8 mouse cellular contexts compared by ENCODE assay signal in genomic region chr9:107949922-107950235, GRCm38 (mm10). TPM values are rescaled to one million over a fixed set of nuclear protein-coding genes. Genes with fewer than 3 reads are reported as not detected.
DNase-seq lines count a peak whose midpoint lies in the region; ATAC-seq lines count a peak whose summit lies in the region.

Gene Traip (plus strand): TSS chr9:107950136.

- no peak for ATAC-seq in embryonic facial prominence, embryonic 14.5 days (ENCODE audit: low read depth)
- ATAC-seq in midbrain, embryonic 15.5 days (replicated peaks) = no peak

- H3K4me2 ChIP-seq in embryonic facial prominence, embryonic 14.5 days (ENCODE audit: low read depth, low read length) = peak within 1 kb of the TSS; percentile 65
- H3K4me2 ChIP-seq in midbrain, embryonic 15.5 days = peak within 1 kb of the TSS; percentile 91

- peak within 1 kb of the TSS; percentile 77 for H3K27ac ChIP-seq in embryonic facial prominence, embryonic 14.5 days (replicated peaks; ENCODE audit: low read depth, low read length)
- peak within 1 kb of the TSS; percentile 83 for H3K27ac ChIP-seq in midbrain, embryonic 15.5 days

- peaks cover 4% of the 10 kb centered on the region for H3K4me1 ChIP-seq in embryonic facial prominence, embryonic 14.5 days (ENCODE audit: control insufficient read depth, insufficient read depth, low read length)
- H3K4me1 ChIP-seq in midbrain, embryonic 15.5 days = peaks cover 15% of the 10 kb centered on the region

- peak within 1 kb of the TSS; percentile 73 for H3K9ac ChIP-seq in embryonic facial prominence, embryonic 14.5 days (ENCODE audit: low read depth, low read length)
- H3K9ac ChIP-seq in midbrain, embryonic 15.5 days = peak within 1 kb of the TSS; percentile 61

- H3K27me3 ChIP-seq in embryonic facial prominence, embryonic 14.5 days (replicated peaks; ENCODE audit: control insufficient read depth, insufficient read depth, low read length) = no peaks in the 10 kb centered on the region
- no peaks in the 10 kb centered on the region for H3K27me3 ChIP-seq in midbrain, embryonic 15.5 days (replicated peaks)

- intact Hi-C loops in left cerebral cortex, postnatal 10 days (cut with DNase I) = no loop called here

- H3K4me3 ChIP-seq in embryonic facial prominence, embryonic 14.5 days (ENCODE audit: low read depth, low read length) = peak within 1 kb of the TSS; percentile 69
- peak within 1 kb of the TSS; percentile 71 for H3K4me3 ChIP-seq in midbrain, embryonic 15.5 days

- no peaks in the 10 kb centered on the region for H3K36me3 ChIP-seq in embryonic facial prominence, embryonic 14.5 days (ENCODE audit: control insufficient read depth, insufficient read depth, low read length)
- no peaks in the 10 kb centered on the region for H3K36me3 ChIP-seq in midbrain, embryonic 15.5 days (replicated peaks)

- 83% methylated on average over 10 of the region's 10 CpGs for WGBS in embryonic facial prominence, embryonic 14.5 days
- WGBS in midbrain, embryonic 15.5 days = 93% methylated on average over 10 of the region's 10 CpGs

- DNase-seq in left cerebral cortex, postnatal 10 days (ENCODE audit: extremely low spot score in 1 of 2, low spot score in 2 of 2) = no peak
- DNase-seq in left cerebral cortex, adult 18-20 months (ENCODE audit: low spot score in 2 of 2) = no peak
- no peak for DNase-seq in embryonic facial prominence, embryonic 14.5 days (ENCODE audit: low spot score)
- peak; percentile 18 for DNase-seq in induced T-regulatory cell, adult 2 months (ENCODE audit: low read depth)
- no peak for DNase-seq in ovary, postnatal 10 days (ENCODE audit: low spot score)
- DNase-seq in spleen, adult 12 weeks (ENCODE audit: low spot score) = no peak
- DNase-seq in urinary bladder, postnatal 36 days (ENCODE audit: low spot score in 2 of 2) = no peak

- no peaks in the 10 kb centered on the region for H3K9me3 ChIP-seq in embryonic facial prominence, embryonic 14.5 days (ENCODE audit: control insufficient read depth, low read length)
- no peaks in the 10 kb centered on the region for H3K9me3 ChIP-seq in midbrain, embryonic 15.5 days

RNA-seq across cellular contexts. Expression of gene Traip, which starts in this region (rescaled TPM):
- 10 to 100 TPM; 16.4 to 17.7 TPM for total RNA-seq in left cerebral cortex, postnatal 10 days (2021)
- 1 to 10 TPM; 7.5 to 9.1 TPM for total RNA-seq in left cerebral cortex, adult 18-20 months (2021)
- 15.5 and 23.4 TPM in 2 replicates for polyA plus RNA-seq in embryonic facial prominence, embryonic 14.5 days (2014; fragmentation: Nextera tagmentation; extraction: Ambion mirVana)
- 10.1 and 10.2 TPM in 2 replicates for polyA plus RNA-seq in midbrain, embryonic 15.5 days (2015; fragmentation: Nextera tagmentation; extraction: Ambion mirVana)
